Mouse (Mus musculus): Measurements from ENCODE around the gene Specc1.

Specc1 gene

GRCm38 (mm10) chr11:62187074-62187473 lies 230.5 kb downstream of the Specc1 start:
- DNase-seq, result no peak

- no peak for DNase-seq
Measured at GRCm38 (mm10) chr11:62192050-62192449, 235.5 kb downstream of the Specc1 start.

- no peak for DNase-seq
Measured at GRCm38 (mm10) chr11:62193116-62193515, 236.6 kb downstream of the Specc1 start.

GRCm38 (mm10) chr11:62194217-62194616 lies 237.7 kb downstream of the Specc1 start:
- no peak for DNase-seq

GRCm38 (mm10) chr11:62200901-62201512 lies 244.4 kb downstream of the Specc1 start:
- DNase-seq, result no peak

- no peak for DNase-seq
Measured at GRCm38 (mm10) chr11:62202645-62203044, 246.1 kb downstream of the Specc1 start.

- no peak for DNase-seq
Measured at GRCm38 (mm10) chr11:62209111-62209510, 252.5 kb downstream of the Specc1 start.

- no peak for DNase-seq
Measured at GRCm38 (mm10) chr11:62209891-62210290, 253.3 kb downstream of the Specc1 start.

GRCm38 (mm10) chr11:62213384-62213989 lies 256.9 kb downstream of the Specc1 start:
- DNase-seq, result no peak

- no peak for DNase-seq
Measured at GRCm38 (mm10) chr11:62215107-62215506, 258.5 kb downstream of the Specc1 start.

- no peak for DNase-seq
Measured at GRCm38 (mm10) chr11:62217751-62218150, 261.2 kb downstream of the Specc1 start.

GRCm38 (mm10) chr11:62220756-62221510 lies 264.4 kb downstream of the Specc1 start:
- no peak for DNase-seq

- no peak for DNase-seq
Measured at GRCm38 (mm10) chr11:62223416-62223815, 266.9 kb downstream of the Specc1 start.

GRCm38 (mm10) chr11:62223962-62224361 lies 267.4 kb downstream of the Specc1 start:
- no peak for DNase-seq

- no peak for DNase-seq
Measured at GRCm38 (mm10) chr11:62224797-62225196, 268.2 kb downstream of the Specc1 start.

- DNase-seq, result no peak
Measured at GRCm38 (mm10) chr11:62240631-62241261, 284.2 kb downstream of the Specc1 start.

- no peak for DNase-seq
Measured at GRCm38 (mm10) chr11:62243871-62244270, 287.3 kb downstream of the Specc1 start.

- no peak for DNase-seq
Measured at GRCm38 (mm10) chr11:62244471-62244870, 287.9 kb downstream of the Specc1 start.

GRCm38 (mm10) chr11:62247759-62248400 lies 291.3 kb downstream of the Specc1 start:
- DNase-seq, result no peak

- peak; percentile 72 for DNase-seq
Measured at GRCm38 (mm10) chr11:62248401-62249244, 292.1 kb downstream of the Specc1 start, which contains the start of gene Adora2b. Adora2b (plus strand) TSS chr11:62248984.

- DNase-seq, result no peak
Measured at GRCm38 (mm10) chr11:62249266-62250037, 292.9 kb downstream of the Specc1 start.
